In the genomic region with DNA sequence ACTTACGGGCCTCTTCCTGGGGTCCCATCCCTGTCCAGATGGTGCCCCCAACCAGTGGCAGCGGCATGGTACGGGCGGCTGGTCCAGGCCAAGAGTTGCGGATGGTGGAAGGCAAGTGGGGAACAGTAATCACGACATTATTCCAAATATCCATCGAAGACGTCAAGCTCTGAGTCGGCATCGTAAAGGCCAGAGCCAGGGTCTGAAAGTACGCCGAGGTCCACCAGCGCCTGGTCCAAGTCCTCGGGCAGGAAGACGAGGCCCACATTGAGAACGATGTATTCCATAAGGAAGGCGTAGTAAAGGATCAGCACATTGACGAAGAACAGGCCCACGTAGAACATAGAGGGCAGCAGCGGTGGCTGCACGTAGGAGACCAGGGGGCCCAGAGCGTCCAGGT, we compare ENCODE assay signal across 8 mouse cellular contexts. TPM values are rescaled to one million over a fixed set of nuclear protein-coding genes. Genes with fewer than 3 reads are reported as not detected.
DNase-seq lines count a peak whose midpoint lies in the region; ATAC-seq and TF ChIP-seq lines count a peak whose summit lies in the region.

No protein-coding gene starts in this region.

- peak; percentile 21 for DNase-seq in gastrocnemius, postnatal 10 days
- no peak for DNase-seq in gastrocnemius, postnatal 14 days
- peak; percentile 47 for DNase-seq in embryonic facial prominence, embryonic 11.5 days (ENCODE audit: low spot score)
- no peak for DNase-seq in hindbrain, embryonic 14.5 days (ENCODE audit: low spot score)
- DNase-seq in stomach, postnatal 0 days (ENCODE audit: low spot score), result no peak

- ATAC-seq in embryonic facial prominence, embryonic 11.5 days (replicated peaks; ENCODE audit: insufficient number of reproducible peaks, low FRiP score, low TSS enrichment, low read depth), result peak; percentile 1; the same call in 1 of the 2 replicates
- ATAC-seq in hindbrain, embryonic 14.5 days (ENCODE audit: low FRiP score), result no peak
- peak; percentile 6 for ATAC-seq in lung, embryonic 15.5 days (ENCODE audit: borderline replicate concordance, extremely low read depth, low FRiP score, low TSS enrichment)
- ATAC-seq in stomach, postnatal 0 days (ENCODE audit: low FRiP score, low TSS enrichment), result no peak
- no peak for ATAC-seq in granulocyte monocyte progenitor cell, adult 5-6 weeks (replicated peaks; ENCODE audit: poor library complexity, severe bottlenecking)

- WGBS in embryonic facial prominence, embryonic 11.5 days, result 3% methylated on average over 22 of the region's 22 CpGs
- WGBS in hindbrain, embryonic 14.5 days, result 3% methylated on average over 22 of the region's 22 CpGs
- WGBS in lung, embryonic 15.5 days, result 2% methylated on average over 22 of the region's 22 CpGs
- WGBS in stomach, postnatal 0 days, result 4% methylated on average over 22 of the region's 22 CpGs

- no peak for TF ChIP-seq EP300 in stomach, postnatal 0 days (optimal IDR thresholded peaks at IDR 0.05)

- peak overlapping the region; percentile 70 for H3ac ChIP-seq in C2C12 (ENCODE audit: control insufficient read depth, insufficient read length, low read depth)

- peak overlapping the region; percentile 42 for H3K4me3 ChIP-seq in C2C12 (ENCODE audit: insufficient read depth, poor library complexity, severe bottlenecking)
- peak overlapping the region; percentile 83 for H3K4me3 ChIP-seq in embryonic facial prominence, embryonic 11.5 days (ENCODE audit: low read depth, low read length)
- H3K4me3 ChIP-seq in hindbrain, embryonic 14.5 days (replicated peaks; ENCODE audit: low read length), result peak overlapping the region; percentile 87
- peak overlapping the region; percentile 72 for H3K4me3 ChIP-seq in lung, embryonic 15.5 days
- H3K4me3 ChIP-seq in stomach, postnatal 0 days (ENCODE audit: low read depth, low read length), result peak overlapping the region; percentile 94

- H3K79me2 ChIP-seq in C2C12 (ENCODE audit: control insufficient read depth, insufficient read depth), result peaks cover 48% of the 10 kb centered on the region

- no peak overlapping the region for H3K27ac ChIP-seq in embryonic facial prominence, embryonic 11.5 days (replicated peaks; ENCODE audit: low read depth, low read length)
- H3K27ac ChIP-seq in hindbrain, embryonic 14.5 days, result peak overlapping the region; percentile 80
- H3K27ac ChIP-seq in lung, embryonic 15.5 days, result peak overlapping the region; percentile 89
- peak overlapping the region; percentile 86 for H3K27ac ChIP-seq in stomach, postnatal 0 days (replicated peaks)

- H3K4me2 ChIP-seq in embryonic facial prominence, embryonic 11.5 days (ENCODE audit: low read depth, low read length), result peak overlapping the region; percentile 83
- H3K4me2 ChIP-seq in hindbrain, embryonic 14.5 days (replicated peaks), result peak overlapping the region; percentile 75
- peak overlapping the region; percentile 85 for H3K4me2 ChIP-seq in lung, embryonic 15.5 days
- H3K4me2 ChIP-seq in stomach, postnatal 0 days (replicated peaks; ENCODE audit: low read depth), result peak overlapping the region; percentile 99

- intact Hi-C loops in gastrocnemius, postnatal 14 days (cut with DNase I; ENCODE audit: low total_unique reads), result no loop called here

- no peak for TF ChIP-seq CTCF in C2C12 (IDR thresholded peaks at IDR 0.05; ENCODE audit: control insufficient read depth, insufficient read depth, insufficient read length)
- TF ChIP-seq CTCF in stomach, postnatal 0 days (IDR thresholded peaks at IDR 0.05; ENCODE audit: low read depth), result no peak

- no peaks in the 10 kb centered on the region for H3K27me3 ChIP-seq in C2C12 (ENCODE audit: control insufficient read depth, insufficient read depth, insufficient read length)
- H3K27me3 ChIP-seq in embryonic facial prominence, embryonic 11.5 days (ENCODE audit: control insufficient read depth, insufficient read depth, low read length), result no peaks in the 10 kb centered on the region
- H3K27me3 ChIP-seq in hindbrain, embryonic 14.5 days (ENCODE audit: control insufficient read depth, insufficient read depth, low read length), result no peaks in the 10 kb centered on the region
- no peaks in the 10 kb centered on the region for H3K27me3 ChIP-seq in lung, embryonic 15.5 days
- H3K27me3 ChIP-seq in stomach, postnatal 0 days (ENCODE audit: control insufficient read depth, insufficient read depth, low read length), result no peaks in the 10 kb centered on the region

- no peaks in the 10 kb centered on the region for H3K9me3 ChIP-seq in embryonic facial prominence, embryonic 11.5 days (replicated peaks; ENCODE audit: control insufficient read depth, low read length)
- no peaks in the 10 kb centered on the region for H3K9me3 ChIP-seq in hindbrain, embryonic 14.5 days (ENCODE audit: control insufficient read depth, low read length)
- H3K9me3 ChIP-seq in lung, embryonic 15.5 days, result no peaks in the 10 kb centered on the region
- H3K9me3 ChIP-seq in stomach, postnatal 0 days (ENCODE audit: control insufficient read depth, low read length), result no peaks in the 10 kb centered on the region

- H3K36me3 ChIP-seq in C2C12 (ENCODE audit: control insufficient read depth, insufficient read depth), result no peaks in the 10 kb centered on the region
- no peaks in the 10 kb centered on the region for H3K36me3 ChIP-seq in embryonic facial prominence, embryonic 11.5 days (replicated peaks; ENCODE audit: control insufficient read depth, insufficient read depth, low read depth, low read length)
- no peaks in the 10 kb centered on the region for H3K36me3 ChIP-seq in hindbrain, embryonic 14.5 days (replicated peaks; ENCODE audit: control insufficient read depth, insufficient read depth)
- H3K36me3 ChIP-seq in lung, embryonic 15.5 days, result no peaks in the 10 kb centered on the region
- no peaks in the 10 kb centered on the region for H3K36me3 ChIP-seq in stomach, postnatal 0 days (ENCODE audit: control insufficient read depth, insufficient read depth, low read length)

- H3K79me3 ChIP-seq in C2C12 (ENCODE audit: low read depth), result peaks cover 6% of the 10 kb centered on the region

- peak overlapping the region; percentile 86 for H3K9ac ChIP-seq in embryonic facial prominence, embryonic 11.5 days (replicated peaks; ENCODE audit: low read length)
- H3K9ac ChIP-seq in hindbrain, embryonic 14.5 days, result peak overlapping the region; percentile 89
- peak overlapping the region; percentile 83 for H3K9ac ChIP-seq in lung, embryonic 15.5 days
- peak overlapping the region; percentile 88 for H3K9ac ChIP-seq in stomach, postnatal 0 days (ENCODE audit: low read length)

- no peaks in the 10 kb centered on the region; the same call in 1 of the 2 replicates for H3K4me1 ChIP-seq in embryonic facial prominence, embryonic 11.5 days (ENCODE audit: control insufficient read depth, insufficient read depth, low read length)
- H3K4me1 ChIP-seq in hindbrain, embryonic 14.5 days (replicated peaks; ENCODE audit: control insufficient read depth, insufficient read depth, low read length), result peaks cover 45% of the 10 kb centered on the region
- H3K4me1 ChIP-seq in lung, embryonic 15.5 days, result peaks cover 45% of the 10 kb centered on the region
- peaks cover 17% of the 10 kb centered on the region for H3K4me1 ChIP-seq in stomach, postnatal 0 days (replicated peaks; ENCODE audit: control insufficient read depth, insufficient read depth)

TF ChIP-seq in C2C12, 6 proteins besides CTCF, POLR2A, EP300 and RAD21:
- TF ChIP-seq CEBPB (IDR thresholded peaks at IDR 0.05; ENCODE audit: low read depth) (no peak), MYOG (IDR thresholded peaks at IDR 0.05; ENCODE audit: control insufficient read depth, extremely low read depth, insufficient read length) (no peak), MYOD1 (IDR thresholded peaks at IDR 0.05; ENCODE audit: control insufficient read depth, insufficient read length, low read depth) (no peak), FOSL1 (IDR thresholded peaks at IDR 0.05; ENCODE audit: insufficient read depth, low read length, poor library complexity, severe bottlenecking) (no peak), USF1 (IDR thresholded peaks at IDR 0.05; ENCODE audit: low read depth) (no peak), MAX (IDR thresholded peaks at IDR 0.05) (no peak)
TF ChIP-seq in C2C12: peak in this region for 0.

RNA-seq across cellular contexts. Expression of gene Dexi, which starts 0.6 kb away (rescaled TPM):
- 10 to 100 TPM; 26.8 to 30.3 TPM for total RNA-seq in gastrocnemius, postnatal 10 days (2021)
- total RNA-seq in gastrocnemius, postnatal 14 days (2021), result 10 to 100 TPM; 25.9 to 26.0 TPM
- polyA plus RNA-seq in C2C12 (2012; fragmentation: generic; extraction: Trizol), result 17.1 TPM
- 24.0 and 29.1 TPM in 2 replicates for polyA plus RNA-seq in embryonic facial prominence, embryonic 11.5 days (2014; fragmentation: Nextera tagmentation; extraction: Ambion mirVana)
- 25.0 and 26.0 TPM in 2 replicates for polyA plus RNA-seq in hindbrain, embryonic 14.5 days (2014; fragmentation: Nextera tagmentation; extraction: Ambion mirVana)
- polyA plus RNA-seq in lung, embryonic 15.5 days (2015; fragmentation: Nextera tagmentation; extraction: Ambion mirVana), result 25.5 and 25.6 TPM in 2 replicates
- 23.5 and 24.3 TPM in 2 replicates for polyA plus RNA-seq in stomach, postnatal 0 days (2015; fragmentation: Nextera tagmentation; extraction: Ambion mirVana)
- total RNA-seq in granulocyte monocyte progenitor cell, adult 5-6 weeks (2014; fragmentation: Nextera tagmentation), result 4.9 and 7.5 TPM in 2 replicates
- 3.1 and 7.5 TPM in 2 replicates for total RNA-seq in granulocyte monocyte progenitor cell, adult 5-6 weeks (2017)

RNA-seq across cellular contexts. Expression of gene Clec16a, which starts 2.9 kb away (rescaled TPM):
- 10 to 100 TPM; 24.5 to 25.8 TPM for total RNA-seq in gastrocnemius, postnatal 10 days (2021)
- 10 to 100 TPM; 26.2 to 28.4 TPM for total RNA-seq in gastrocnemius, postnatal 14 days (2021)
- polyA plus RNA-seq in C2C12 (2012; fragmentation: generic; extraction: Trizol), result 10.0 TPM
- polyA plus RNA-seq in embryonic facial prominence, embryonic 11.5 days (2014; fragmentation: Nextera tagmentation; extraction: Ambion mirVana), result 32.1 and 37.3 TPM in 2 replicates
- 67.1 and 68.7 TPM in 2 replicates for polyA plus RNA-seq in hindbrain, embryonic 14.5 days (2014; fragmentation: Nextera tagmentation; extraction: Ambion mirVana)
- 27.7 and 29.3 TPM in 2 replicates for polyA plus RNA-seq in lung, embryonic 15.5 days (2015; fragmentation: Nextera tagmentation; extraction: Ambion mirVana)
- polyA plus RNA-seq in stomach, postnatal 0 days (2015; fragmentation: Nextera tagmentation; extraction: Ambion mirVana), result 28.1 and 28.8 TPM in 2 replicates
- total RNA-seq in granulocyte monocyte progenitor cell, adult 5-6 weeks (2014; fragmentation: Nextera tagmentation), result 14.3 and 17.9 TPM in 2 replicates
- total RNA-seq in granulocyte monocyte progenitor cell, adult 5-6 weeks (2017), result 15.2 and 19.6 TPM in 2 replicates

Comparison
In these comparisons a context has a peak if more than half of its experiments do, and no peak if none do; other contexts are left out.
1. DNase-seq: peak in gastrocnemius, postnatal 10 days (single experiment) and embryonic facial prominence, embryonic 11.5 days (single experiment); none in gastrocnemius, postnatal 14 days (single experiment), hindbrain, embryonic 14.5 days (single experiment) and stomach, postnatal 0 days (single experiment).
2. H3K4me3 ChIP-seq: peak in every context shown above with its lines; median percentile 94 in stomach, postnatal 0 days; 87 in hindbrain, embryonic 14.5 days; 83 in embryonic facial prominence, embryonic 11.5 days; 72 in lung, embryonic 15.5 days; 42 in C2C12.
3. ATAC-seq: peak in embryonic facial prominence, embryonic 11.5 days (single experiment) and lung, embryonic 15.5 days (single experiment); none in hindbrain, embryonic 14.5 days (single experiment), stomach, postnatal 0 days (single experiment) and granulocyte monocyte progenitor cell, adult 5-6 weeks (single experiment).
4. Peak in every context shown above with its lines, with median percentiles within 50 percentile points of each other: H3K4me2 ChIP-seq and H3K9ac ChIP-seq.